Mouse (Mus musculus): ENCODE measurements at regions not wholly inside any gene's neighbourhood (a gene's known extent, or its start where the extent isn't known, plus 50 kb on each side); places are given as distances from the start of the nearest gene placed in this dataset.

DNA sequence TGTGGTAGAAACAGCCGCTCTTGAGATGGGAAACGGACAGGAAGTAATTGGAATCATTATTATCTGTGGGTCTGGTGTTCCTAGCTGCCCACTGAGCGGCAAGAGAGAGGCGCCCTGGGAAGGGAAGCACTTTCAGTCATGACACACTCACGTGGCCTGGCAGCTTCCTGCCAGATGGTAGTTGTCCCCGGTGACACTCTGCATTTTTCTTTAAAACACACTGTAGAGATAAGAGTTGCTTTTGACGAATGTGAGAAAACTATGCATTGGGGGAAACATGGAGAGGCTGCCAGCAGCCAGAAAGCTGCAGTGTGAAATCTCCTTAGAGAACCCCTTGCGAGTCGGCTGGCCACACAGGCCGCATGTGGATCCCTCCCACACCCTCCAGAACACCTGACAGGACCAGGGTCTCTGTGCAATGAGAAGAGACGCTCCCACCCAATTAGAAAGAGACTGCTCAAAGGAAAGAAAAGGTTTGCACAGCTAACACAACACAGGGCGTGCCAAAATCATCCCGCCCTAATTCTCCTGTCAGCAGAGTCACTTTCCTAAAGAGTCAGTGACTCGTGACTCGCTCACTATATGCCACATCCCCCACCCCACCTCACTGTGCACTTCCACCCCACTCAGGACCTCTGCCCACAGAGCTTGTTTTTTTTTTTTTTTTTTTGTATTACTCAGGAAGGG, 194.0 kb upstream of the Map3k1 start:
- Histone ChIP-seq H3K27ac (no peak overlapping the region), H3K4me3 (no peak overlapping the region), H3K4me1 (peaks cover 22% of the 10 kb centered on the region), H3K27me3 (replicated peaks) (no peaks in the 10 kb centered on the region), H3K9ac (no peak overlapping the region), H3K9me3 (no peaks in the 10 kb centered on the region), H3K4me2 (replicated peaks) (no peak overlapping the region), H3K36me3 (no peaks in the 10 kb centered on the region)
- WGBS = 68% methylated on average over 15 of the region's 15 CpGs
- ATAC-seq (ENCODE audit: low FRiP score, low read depth) = no peak

DNA sequence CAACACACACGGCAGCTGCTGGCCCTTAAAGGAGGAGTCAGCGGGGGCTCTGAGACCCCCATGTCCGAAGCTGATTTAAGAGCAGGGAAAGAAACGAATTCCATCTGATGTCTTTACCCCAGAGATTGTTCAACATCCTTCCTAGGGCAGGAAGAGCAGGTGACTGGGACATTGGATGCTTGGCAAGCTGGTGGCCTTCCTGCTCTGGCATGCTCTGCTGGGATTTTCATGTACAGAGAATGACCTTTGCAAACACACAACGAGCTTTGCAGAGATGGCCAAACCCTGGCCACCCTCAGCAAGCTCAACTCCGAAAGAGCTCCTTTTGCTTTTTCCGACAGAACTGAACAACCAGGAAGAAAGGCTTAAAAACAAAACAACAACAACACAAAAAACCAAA, 194.7 kb upstream of the Map3k1 start:
- Histone ChIP-seq H3K4me3 (no peak overlapping the region), H3K4me1 (peaks cover 22% of the 10 kb centered on the region), H3K9me3 (no peaks in the 10 kb centered on the region), H3K4me2 (replicated peaks) (no peak overlapping the region), H3K9ac (no peak overlapping the region), H3K27ac (no peak overlapping the region), H3K36me3 (no peaks in the 10 kb centered on the region), H3K27me3 (replicated peaks) (no peaks in the 10 kb centered on the region)
- ATAC-seq (ENCODE audit: low FRiP score, low read depth) = no peak
- 78% methylated on average over 7 of the region's 7 CpGs for WGBS

DNA sequence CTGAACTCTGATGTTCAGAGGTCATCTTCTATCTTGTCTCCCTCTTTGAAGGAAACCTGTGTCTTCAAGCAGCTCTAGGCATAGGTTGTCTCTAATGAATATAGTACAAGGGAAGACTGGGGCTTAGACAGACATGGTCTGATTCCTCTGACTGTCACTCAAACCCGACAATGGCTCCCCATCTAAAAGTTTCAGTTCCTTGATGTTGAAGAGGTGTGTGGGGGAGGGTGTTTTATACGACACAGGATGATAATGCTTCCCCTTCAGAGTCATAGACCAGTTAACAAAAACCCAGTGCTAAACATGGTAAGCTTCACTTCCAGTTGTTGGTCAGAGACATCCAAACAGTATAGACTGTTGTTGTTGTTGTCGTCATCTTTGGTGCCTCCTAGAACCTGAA, 195.3 kb upstream of the Map3k1 start:
- Histone ChIP-seq H3K27ac (no peak overlapping the region), H3K27me3 (replicated peaks) (no peaks in the 10 kb centered on the region), H3K4me3 (no peak overlapping the region), H3K4me2 (replicated peaks) (no peak overlapping the region), H3K9ac (no peak overlapping the region), H3K4me1 (peaks cover 22% of the 10 kb centered on the region), H3K36me3 (no peaks in the 10 kb centered on the region), H3K9me3 (no peaks in the 10 kb centered on the region)
- ATAC-seq (ENCODE audit: low FRiP score, low read depth) = no peak
- 94% methylated on average over 3 of the region's 3 CpGs for WGBS

DNA sequence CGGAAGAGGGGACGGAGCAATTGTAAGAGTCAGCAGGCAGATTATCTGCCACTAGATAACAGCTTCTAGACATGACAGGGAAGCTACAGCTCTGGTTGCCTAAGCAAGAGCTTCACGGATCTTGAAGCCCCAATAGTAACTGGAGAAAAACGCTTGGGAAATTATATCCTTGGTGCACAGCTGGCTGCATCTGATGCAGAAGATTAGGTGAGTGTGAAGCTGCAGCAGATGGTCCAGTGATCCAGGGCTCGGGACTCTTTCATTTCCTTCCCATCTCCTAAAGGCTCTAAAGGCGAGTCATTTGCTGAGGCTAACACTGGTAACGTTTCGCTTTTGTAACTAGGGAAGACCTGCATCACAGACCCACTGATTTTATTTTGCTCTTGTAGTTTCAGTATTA, 196.6 kb upstream of the Map3k1 start:
- no peak overlapping the region for H3K9ac ChIP-seq
- no peaks in the 10 kb centered on the region for H3K9me3 ChIP-seq
- no peaks in the 10 kb centered on the region for H3K27me3 ChIP-seq (replicated peaks)
- no peak overlapping the region for H3K4me2 ChIP-seq (replicated peaks)
- WGBS = 89% methylated on average over 8 of the region's 8 CpGs
- H3K36me3 ChIP-seq = no peaks in the 10 kb centered on the region
- H3K4me1 ChIP-seq = peaks cover 18% of the 10 kb centered on the region
- no peak for ATAC-seq (ENCODE audit: low FRiP score, low read depth)
- H3K4me3 ChIP-seq = no peak overlapping the region
- no peak overlapping the region for H3K27ac ChIP-seq

DNA sequence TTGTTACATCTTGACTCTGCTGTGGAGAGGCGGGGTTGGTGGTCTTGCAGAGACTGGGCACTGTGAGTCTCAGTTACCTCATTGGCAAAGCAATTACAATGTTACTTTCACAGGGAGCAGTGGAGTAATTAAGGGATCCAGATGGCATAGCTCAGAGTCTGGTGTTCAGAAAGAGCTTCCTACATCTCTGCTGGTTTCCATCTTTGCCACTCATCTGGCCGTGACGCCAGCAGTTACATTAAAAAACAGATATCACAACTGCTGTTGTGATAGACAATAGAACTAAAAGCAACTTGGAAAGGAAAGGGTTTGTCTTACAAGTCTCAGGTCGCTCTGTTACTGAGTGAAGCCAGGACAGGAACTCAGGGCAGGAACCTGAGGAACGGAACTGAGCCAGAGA, 200.0 kb upstream of the Map3k1 start:
- no peaks in the 10 kb centered on the region for H3K27me3 ChIP-seq (replicated peaks)

DNA sequence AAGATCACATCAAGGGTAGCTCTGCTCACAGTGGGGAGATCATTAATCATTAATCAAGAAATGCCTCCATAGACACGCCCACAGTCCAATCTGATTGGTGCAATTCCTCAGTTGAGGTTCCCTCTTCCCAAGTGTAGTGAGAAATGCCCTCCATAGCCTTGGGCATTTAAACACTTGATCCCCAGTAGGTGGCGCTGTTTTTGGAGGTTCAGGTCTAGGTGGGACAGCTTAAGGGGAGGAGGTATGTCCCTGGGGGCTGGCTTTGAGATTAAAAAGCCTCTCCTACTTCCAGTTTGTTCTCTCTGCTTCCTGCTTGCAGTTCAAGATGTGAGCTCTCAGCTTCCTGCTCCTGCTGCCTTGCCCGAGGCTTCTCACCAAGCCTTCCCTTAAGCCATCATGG, 200.5 kb upstream of the Map3k1 start:
- 82% methylated on average over 3 of the region's 3 CpGs for WGBS
- no peak overlapping the region for H3K27ac ChIP-seq
- H3K27me3 ChIP-seq (replicated peaks) = no peaks in the 10 kb centered on the region
- H3K4me3 ChIP-seq = no peak overlapping the region
- no peaks in the 10 kb centered on the region for H3K4me1 ChIP-seq
- H3K4me2 ChIP-seq (replicated peaks) = no peak overlapping the region
- no peak overlapping the region for H3K9ac ChIP-seq
- no peak for ATAC-seq (ENCODE audit: low FRiP score, low read depth)
- H3K9me3 ChIP-seq = no peaks in the 10 kb centered on the region
- no peaks in the 10 kb centered on the region for H3K36me3 ChIP-seq

More for the DNA sequence above, 200.0 kb upstream of the Map3k1 start:
- no peak for ATAC-seq (ENCODE audit: low FRiP score, low read depth)
- 93% methylated on average over 5 of the region's 5 CpGs for WGBS
- H3K9me3 ChIP-seq = no peaks in the 10 kb centered on the region
- no peak overlapping the region for H3K4me2 ChIP-seq (replicated peaks)
- no peak overlapping the region for H3K4me3 ChIP-seq
- no peak overlapping the region for H3K27ac ChIP-seq
- no peaks in the 10 kb centered on the region for H3K36me3 ChIP-seq
- H3K9ac ChIP-seq = no peak overlapping the region
- H3K4me1 ChIP-seq = no peaks in the 10 kb centered on the region

DNA sequence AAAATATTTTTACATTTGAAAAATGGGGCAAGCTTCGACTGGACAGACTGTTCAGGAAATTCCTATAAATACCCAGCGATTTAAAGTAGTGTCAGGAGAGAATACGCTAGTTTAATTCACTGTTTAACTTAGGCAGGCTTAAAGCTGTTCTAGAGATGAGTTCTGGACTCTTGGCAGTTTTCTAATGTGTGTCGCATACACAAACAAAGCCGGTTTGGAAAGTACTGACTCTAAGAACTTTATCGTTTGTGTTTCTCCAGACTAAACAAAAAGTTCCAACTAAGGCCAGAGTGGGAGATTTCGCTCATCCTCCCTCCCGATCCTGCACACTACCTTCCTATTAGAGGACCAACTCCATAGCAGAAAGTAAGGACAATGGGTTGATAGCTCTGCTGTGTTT, 201.7 kb upstream of the Map3k1 start:
- Histone ChIP-seq H3K4me2 (replicated peaks) (no peak overlapping the region), H3K4me1 (no peaks in the 10 kb centered on the region), H3K9ac (no peak overlapping the region), H3K4me3 (no peak overlapping the region), H3K9me3 (no peaks in the 10 kb centered on the region), H3K36me3 (no peaks in the 10 kb centered on the region), H3K27ac (no peak overlapping the region), H3K27me3 (replicated peaks) (no peaks in the 10 kb centered on the region)
- 88% methylated on average over 8 of the region's 8 CpGs for WGBS
- no peak for ATAC-seq (ENCODE audit: low FRiP score, low read depth)

DNA sequence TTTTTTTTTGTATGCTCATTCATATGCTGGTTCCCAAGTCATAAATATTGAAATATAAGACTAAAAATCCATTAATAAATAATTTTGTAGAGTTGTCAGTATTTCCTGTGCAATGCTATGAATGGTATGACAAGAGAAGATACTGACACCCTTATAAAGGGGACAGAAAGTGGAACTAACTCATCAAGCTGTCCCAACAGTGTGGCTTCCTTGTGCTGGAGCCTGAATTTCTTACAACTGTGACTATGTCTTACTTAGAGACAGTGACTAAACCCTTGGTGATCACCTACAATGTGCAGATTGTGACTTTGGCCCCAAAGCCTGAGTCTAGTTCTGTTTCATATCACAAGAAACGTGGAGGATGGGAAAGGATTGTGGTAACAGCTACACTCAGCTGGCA, 203.8 kb upstream of the Map3k1 start:
- Histone ChIP-seq H3K27ac (no peak overlapping the region), H3K4me1 (no peaks in the 10 kb centered on the region), H3K36me3 (no peaks in the 10 kb centered on the region), H3K4me3 (no peak overlapping the region), H3K9ac (no peak overlapping the region), H3K4me2 (replicated peaks) (no peak overlapping the region), H3K9me3 (no peaks in the 10 kb centered on the region), H3K27me3 (replicated peaks) (no peaks in the 10 kb centered on the region)
- WGBS = 70% methylated on average over 1 of the region's 1 CpGs
- no peak for ATAC-seq (ENCODE audit: low FRiP score, low read depth)

GRCm38 (mm10) chr13:112015083-112015482, 206.3 kb upstream of the Map3k1 start:
- Histone ChIP-seq H3K4me2 (replicated peaks) (no peak overlapping the region), H3K27me3 (replicated peaks) (no peaks in the 10 kb centered on the region), H3K9me3 (no peaks in the 10 kb centered on the region), H3K9ac (no peak overlapping the region), H3K27ac (no peak overlapping the region), H3K4me1 (no peaks in the 10 kb centered on the region), H3K36me3 (no peaks in the 10 kb centered on the region), H3K4me3 (no peak overlapping the region)
- 91% methylated on average over 3 of the region's 3 CpGs for WGBS
- no peak for ATAC-seq (ENCODE audit: low FRiP score, low read depth)

DNA sequence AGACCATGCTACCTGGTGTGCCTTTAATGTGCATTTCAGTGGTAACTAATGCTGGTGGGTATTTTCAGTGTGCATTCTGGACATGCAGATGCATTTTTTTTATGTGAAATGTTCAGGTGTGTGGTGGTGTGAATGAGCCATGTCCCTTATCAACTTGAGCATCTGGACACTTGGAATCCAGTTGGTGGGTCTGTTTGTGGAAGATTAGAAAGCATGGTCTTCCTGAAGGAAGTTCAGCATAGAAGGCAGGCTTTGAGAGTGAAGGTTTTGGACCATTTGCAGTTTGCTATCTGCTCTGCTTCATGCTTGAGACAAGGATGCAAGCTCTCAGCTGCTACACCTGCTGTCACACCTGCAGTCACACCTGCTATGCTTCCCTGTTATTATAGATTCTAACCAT, 207.5 kb upstream of the Map3k1 start:
- ATAC-seq (ENCODE audit: low FRiP score, low read depth) = no peak
- H3K36me3 ChIP-seq = no peaks in the 10 kb centered on the region
- H3K27me3 ChIP-seq (replicated peaks) = no peaks in the 10 kb centered on the region
- no peaks in the 10 kb centered on the region for H3K4me1 ChIP-seq
- H3K9ac ChIP-seq = no peak overlapping the region
- H3K4me2 ChIP-seq (replicated peaks) = no peak overlapping the region
- no peak overlapping the region for H3K4me3 ChIP-seq
- H3K9me3 ChIP-seq = no peaks in the 10 kb centered on the region
- no peak overlapping the region for H3K27ac ChIP-seq

- H3K9me3 ChIP-seq = no peaks in the 10 kb centered on the region
Measured at GRCm38 (mm10) chr13:112018497-112019281, 209.9 kb upstream of the Map3k1 start.

DNA sequence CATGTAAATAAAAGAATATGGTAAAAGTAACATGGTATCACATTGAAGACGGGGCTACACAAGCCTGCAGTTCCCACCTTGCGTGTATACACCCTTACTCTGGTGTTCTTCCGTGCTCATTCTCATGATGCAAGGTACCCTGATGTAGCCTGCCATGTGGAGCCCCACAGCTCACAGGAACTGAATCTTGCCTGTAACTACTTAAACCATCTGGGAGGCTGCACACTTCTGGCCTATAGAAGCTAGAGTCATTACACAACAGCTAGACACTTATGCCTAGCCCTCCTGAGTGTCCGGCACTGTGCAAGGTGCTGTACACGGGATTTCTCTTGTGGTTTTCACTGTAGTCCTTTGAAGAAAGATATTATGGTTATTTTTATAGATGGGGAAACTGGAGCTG, 210.8 kb upstream of the Map3k1 start:
- H3K4me1 ChIP-seq = no peaks in the 10 kb centered on the region
- no peak overlapping the region for H3K27ac ChIP-seq
- H3K9ac ChIP-seq = no peak overlapping the region
- H3K9me3 ChIP-seq = no peaks in the 10 kb centered on the region
- H3K27me3 ChIP-seq (replicated peaks) = no peaks in the 10 kb centered on the region
- WGBS = 90% methylated on average over 5 of the region's 5 CpGs
- H3K4me2 ChIP-seq (replicated peaks) = no peak overlapping the region
- no peak for ATAC-seq (ENCODE audit: low FRiP score, low read depth)
- no peaks in the 10 kb centered on the region for H3K36me3 ChIP-seq
- no peak overlapping the region for H3K4me3 ChIP-seq

More at GRCm38 (mm10) chr13:112018497-112019281, 209.9 kb upstream of the Map3k1 start:
- Histone ChIP-seq H3K9ac (no peak overlapping the region), H3K27ac (no peak overlapping the region), H3K27me3 (replicated peaks) (no peaks in the 10 kb centered on the region), H3K4me1 (no peaks in the 10 kb centered on the region), H3K36me3 (no peaks in the 10 kb centered on the region), H3K4me3 (no peak overlapping the region), H3K4me2 (replicated peaks) (no peak overlapping the region)
- 89% methylated on average over 7 of the region's 7 CpGs for WGBS
- no peak for ATAC-seq (ENCODE audit: low FRiP score, low read depth)

DNA sequence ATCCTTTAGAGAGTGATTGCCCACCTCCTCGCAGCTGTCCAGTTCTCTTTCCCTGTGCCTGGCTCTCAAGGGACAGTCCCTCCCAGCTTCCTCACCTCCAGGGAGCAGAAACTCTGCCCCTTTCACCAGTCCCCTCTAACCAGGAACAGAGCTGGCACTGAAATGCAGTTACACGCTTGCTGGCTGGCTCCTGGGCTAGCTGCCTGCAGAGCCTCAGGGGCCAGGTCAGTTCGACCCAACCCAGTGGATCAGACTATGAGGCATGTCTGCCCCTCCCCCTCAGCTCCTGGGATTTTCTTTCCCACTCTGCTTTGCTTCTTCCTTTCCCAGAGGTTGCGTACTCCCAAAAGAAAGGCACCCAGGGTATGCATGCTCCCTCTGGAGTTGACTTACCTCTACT, 214.4 kb upstream of the Map3k1 start:
- no peaks in the 10 kb centered on the region for H3K9me3 ChIP-seq
- H3K4me3 ChIP-seq = no peak overlapping the region
- WGBS = 42% methylated on average over 4 of the region's 4 CpGs
- H3K4me1 ChIP-seq = no peaks in the 10 kb centered on the region
- no peak overlapping the region for H3K4me2 ChIP-seq (replicated peaks)
- no peak overlapping the region for H3K9ac ChIP-seq
- H3K36me3 ChIP-seq = no peaks in the 10 kb centered on the region
- H3K27me3 ChIP-seq (replicated peaks) = no peaks in the 10 kb centered on the region
- no peak for ATAC-seq (ENCODE audit: low FRiP score, low read depth)
- no peak overlapping the region for H3K27ac ChIP-seq

Measured in neural tube, embryonic 12.5 days (tissue).